Mouse (Mus musculus): Measurements from ENCODE around the gene Mrnip.
"Not testable (repeated sequence)": the region's sequence is repeated elsewhere in the genome, so short reads cannot be mapped to it uniquely, and the experiment has no call there.

Gene Mrnip

DNA sequence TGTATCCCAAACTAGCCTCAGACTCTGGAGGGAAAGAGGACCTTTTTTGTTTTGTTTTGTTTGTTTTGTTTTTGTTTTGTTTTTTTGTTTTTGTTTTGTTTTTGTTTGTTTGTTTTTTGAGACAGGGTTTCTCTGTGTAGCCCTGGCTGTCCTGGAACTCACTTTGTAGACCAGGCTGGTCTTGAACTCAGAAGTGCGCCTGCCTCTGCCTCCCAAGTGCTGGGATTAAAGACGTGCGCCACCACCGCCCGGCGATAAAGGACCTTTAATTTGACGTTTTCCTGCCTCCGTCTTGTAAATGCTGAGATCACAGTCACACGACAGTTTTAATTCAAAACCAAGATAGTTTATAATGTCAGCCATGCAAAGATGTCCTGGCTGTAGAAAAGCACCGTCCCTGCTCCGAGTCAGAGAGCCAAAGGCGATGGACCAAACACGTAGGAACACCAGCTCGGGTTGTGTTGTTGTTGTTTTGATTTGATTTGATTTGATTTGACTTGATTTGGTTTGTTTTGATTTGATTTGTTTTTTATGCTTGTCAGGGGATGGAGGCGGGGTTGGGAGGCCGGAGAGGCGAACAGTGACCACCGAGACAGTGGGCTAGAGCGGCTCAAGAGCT lies at the start of gene Mrnip:
TSS of gene Mrnip (plus strand) at position 334 of the 619 bp plus-strand sequence.
- DNase-seq (ENCODE audit: low read depth, low spot score) = not testable (repeated sequence)

DNA sequence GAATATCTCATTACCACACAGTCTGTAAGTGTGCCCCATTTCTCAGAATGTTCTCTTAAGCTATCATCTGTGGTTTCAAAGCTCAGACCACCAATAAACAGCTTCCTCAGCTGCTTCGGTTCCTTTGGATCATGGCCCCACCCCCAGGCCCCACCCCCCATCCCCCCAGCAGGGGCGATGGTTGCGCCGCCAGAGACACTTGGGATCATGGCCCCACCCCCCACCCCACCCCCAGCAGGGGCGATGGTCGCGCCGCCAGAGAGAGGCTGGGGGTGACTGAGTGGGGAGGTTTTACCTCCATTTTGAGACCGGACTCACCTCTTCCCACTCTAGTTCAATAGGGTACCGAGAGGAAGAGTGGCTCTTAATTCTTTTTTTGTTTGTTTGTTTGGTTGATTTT lies 46.5 kb upstream of the Mrnip start:
- DNase-seq (ENCODE audit: low read depth, low spot score) = no peak

DNA sequence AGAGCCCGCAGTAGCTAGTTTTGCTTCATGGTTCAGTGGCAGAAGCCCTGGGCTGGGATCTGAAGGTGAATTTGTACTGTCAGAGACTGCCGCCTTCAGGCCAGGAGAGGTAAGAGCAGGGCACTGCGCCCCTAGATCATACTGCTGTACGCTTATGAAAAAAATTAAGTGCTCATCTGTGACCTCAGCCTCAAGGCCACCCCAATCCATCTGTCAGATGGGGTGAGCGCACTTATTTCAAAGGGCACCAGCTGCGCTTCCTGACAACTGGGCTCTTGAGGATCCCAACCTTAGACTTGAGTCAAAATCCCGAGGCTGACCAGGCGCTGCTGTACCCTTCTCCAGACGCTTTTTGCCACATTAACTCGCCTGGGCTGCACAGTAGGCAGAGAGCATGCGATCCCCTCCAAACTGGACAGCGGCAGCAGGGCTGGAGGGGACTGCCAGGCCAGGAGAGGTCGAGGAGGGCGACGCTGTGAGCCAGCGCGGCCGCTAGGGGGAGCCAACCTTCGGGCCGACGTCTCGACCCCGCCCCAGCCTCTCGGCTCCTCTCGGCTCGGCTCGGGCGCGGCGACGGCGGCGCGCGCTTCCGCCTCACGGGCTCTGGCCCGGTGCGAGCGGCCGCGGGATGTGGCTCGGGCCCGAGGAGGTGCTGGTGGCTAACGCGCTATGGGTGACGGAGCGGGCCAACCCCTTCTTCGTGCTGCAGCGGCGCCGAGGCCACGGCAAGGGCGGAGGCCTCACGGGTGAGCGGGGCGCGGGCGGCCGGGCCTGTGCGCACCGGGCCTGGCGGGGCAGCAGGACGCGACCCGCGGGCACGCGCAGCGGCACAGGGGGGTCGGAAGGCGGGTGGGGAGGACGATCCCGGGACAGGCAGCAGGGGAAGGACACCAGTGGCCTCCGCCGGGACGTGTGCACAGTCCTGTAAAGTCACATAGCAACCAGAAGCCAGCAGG lies 43.2 kb upstream of the Mrnip start, which contains the start of gene Tbc1d9b:
TSS of gene Tbc1d9b (plus strand) at position 586 of the 956 bp plus-strand sequence.
- peak; percentile 77 for DNase-seq (ENCODE audit: low read depth, low spot score)

DNA sequence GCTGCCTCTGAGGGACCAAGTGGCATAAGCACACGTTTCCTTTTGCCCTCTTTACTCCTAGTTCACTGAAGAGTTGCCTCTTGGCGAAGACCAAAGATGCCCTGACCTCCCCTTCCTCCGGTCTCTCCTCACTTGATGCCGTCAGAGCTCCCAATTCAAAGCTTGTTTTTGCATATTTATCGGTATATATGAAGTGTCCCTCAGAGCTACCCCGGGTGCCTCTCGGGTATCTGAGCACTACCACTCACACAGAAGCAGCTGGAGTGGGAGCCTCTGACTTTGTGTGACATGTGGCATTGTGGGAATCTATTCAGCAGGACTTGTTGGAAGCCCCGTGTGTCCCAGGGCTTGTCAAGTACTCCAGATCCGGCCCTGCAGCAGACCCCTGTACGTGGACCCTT lies 42.4 kb upstream of the Mrnip start:
- no peak for DNase-seq (ENCODE audit: low read depth, low spot score)

DNA sequence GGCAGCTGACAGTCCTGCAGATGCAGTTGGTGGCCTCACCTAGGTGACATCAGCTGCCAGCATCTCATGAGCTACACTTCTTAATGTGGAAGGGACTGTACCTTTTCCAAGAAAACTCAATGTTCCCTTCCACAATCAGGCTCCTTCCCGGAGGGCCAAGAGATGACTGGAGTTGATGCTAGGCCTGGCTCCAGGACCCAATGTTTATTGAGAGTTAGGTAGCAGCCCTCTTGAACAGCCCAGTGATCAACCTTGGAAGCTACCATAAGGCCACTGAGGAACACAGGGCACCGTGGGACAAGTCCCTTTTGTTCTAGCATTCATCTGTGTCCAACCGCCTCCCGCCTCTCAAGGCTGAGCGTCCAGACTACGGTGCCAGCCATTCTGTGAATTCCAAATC lies 42.0 kb upstream of the Mrnip start:
- no peak for DNase-seq (ENCODE audit: low read depth, low spot score)

DNA sequence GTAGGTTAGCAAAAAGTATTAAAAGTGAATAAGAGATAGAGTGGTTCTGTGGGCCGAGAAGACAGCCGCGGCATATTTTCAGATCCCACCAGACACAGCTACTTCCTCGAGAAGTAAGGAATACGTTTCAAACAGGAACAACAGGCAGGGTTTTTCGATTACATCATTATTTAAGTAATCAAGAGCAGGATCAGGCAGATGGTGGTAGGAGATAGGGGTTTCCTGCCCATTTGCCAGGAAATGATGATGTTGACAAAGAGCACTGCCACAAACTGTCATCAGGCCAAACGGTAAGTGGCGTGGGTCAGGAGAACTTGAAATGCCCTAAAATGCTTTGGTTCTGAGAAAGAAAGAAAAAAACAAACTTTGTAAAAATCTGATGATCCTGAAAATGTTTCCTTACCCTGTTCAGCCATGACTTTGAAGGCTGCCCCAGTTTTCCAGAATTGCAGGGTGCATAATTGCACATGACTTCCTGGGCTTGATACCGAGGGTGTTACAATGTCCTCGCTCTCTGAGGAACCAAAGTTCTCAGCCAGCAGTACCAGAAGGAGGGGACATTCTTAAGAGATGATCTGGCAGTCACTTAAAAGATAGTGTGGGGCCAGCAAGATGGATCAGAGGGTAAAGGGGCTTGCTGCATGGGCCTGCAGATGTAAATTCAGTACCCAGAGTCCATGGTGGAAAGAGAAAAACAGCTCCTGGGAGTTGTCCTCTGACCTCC lies 39.9 kb upstream of the Mrnip start:
- DNase-seq (ENCODE audit: low read depth, low spot score) = no peak

DNA sequence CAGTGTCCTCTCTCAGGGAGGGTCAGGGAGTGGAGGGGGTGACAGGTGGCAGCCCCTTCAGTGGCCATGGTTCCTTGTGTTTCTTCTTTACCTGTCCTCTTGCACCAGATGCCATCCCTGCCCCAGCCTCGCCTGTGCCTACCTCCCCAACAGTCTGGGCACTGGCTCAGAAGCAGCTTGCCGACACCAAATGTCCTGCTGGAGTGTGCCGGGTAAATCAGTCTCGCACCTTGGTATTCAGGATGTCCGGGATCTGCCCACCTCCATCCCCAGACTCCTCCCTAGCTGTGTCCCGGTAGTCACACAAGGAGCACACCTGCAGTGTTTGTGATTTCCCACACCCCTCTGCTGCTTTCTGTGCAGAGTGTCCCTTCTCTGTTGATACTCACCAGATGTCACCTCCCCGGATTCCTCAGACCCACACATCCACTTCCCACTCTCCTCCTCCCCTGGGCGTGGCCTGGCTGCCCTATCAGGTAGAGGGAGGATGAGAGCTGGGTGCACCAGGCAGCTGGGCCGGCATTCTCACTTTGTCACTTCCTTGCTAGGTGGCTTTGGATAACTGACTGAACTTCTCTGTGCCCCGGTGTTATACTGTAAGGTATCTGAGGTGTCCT lies 35.9 kb upstream of the Mrnip start:
- no peak for DNase-seq (ENCODE audit: low read depth, low spot score)

DNA sequence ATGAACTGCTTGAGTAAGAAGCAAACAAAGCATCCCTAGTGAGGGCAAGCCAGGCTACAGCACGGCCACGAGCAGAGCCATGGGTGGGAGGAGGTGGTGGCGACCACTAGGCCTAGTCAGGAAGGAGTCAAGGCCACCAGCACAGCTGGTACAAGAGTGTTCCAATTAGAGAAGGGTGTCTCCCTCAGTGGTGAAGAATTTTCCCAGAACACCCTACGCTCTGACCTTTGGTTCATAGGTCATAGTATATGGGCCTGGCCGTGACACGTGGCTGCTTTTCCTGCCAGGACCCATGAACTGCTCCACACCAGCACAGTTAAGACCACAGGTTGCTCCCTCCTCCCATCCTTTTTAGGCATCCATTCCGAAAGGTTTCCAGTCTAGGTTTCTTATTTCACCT lies 34.7 kb upstream of the Mrnip start:
- DNase-seq (ENCODE audit: low read depth, low spot score) = no peak

DNA sequence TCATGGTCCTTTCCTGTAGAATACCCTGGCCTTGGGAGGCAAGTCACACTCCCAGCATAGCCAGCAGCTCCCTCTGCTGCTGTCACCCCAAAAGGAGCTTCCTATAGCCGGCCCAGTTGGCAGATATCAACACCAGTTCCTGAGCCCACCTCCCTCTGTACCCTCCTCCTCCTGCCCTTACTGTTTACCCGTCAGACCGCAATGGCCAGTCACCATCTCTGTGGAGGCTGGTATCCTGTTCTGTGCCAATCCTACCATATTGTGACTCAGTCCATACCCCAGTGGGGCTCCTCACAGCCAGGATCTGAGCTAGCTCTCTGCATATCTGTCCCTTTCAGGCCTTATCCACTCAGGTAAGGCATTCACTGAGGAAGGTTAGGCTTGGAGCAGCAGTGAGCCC lies 28.7 kb upstream of the Mrnip start:
- DNase-seq (ENCODE audit: low read depth, low spot score) = no peak

DNA sequence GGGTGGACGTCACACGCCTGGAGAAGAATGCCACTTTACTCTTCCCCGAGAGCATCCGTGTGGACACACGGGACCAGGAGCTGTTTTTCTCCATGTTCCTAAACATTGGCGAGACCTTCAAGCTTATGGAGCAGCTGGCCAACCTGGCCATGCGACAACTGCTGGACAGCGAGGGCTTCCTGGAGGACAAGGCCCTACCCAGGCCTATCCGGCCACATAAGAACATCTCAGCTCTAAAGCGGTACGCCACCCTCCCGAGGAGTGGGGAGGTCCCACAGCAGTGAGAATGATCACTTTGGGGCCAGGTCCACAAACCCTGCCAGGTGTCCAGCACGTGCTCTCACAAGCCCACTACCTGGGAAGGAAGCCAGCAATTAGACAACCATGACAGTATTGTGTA lies 28.1 kb upstream of the Mrnip start:
- no peak for DNase-seq (ENCODE audit: low read depth, low spot score)

DNA sequence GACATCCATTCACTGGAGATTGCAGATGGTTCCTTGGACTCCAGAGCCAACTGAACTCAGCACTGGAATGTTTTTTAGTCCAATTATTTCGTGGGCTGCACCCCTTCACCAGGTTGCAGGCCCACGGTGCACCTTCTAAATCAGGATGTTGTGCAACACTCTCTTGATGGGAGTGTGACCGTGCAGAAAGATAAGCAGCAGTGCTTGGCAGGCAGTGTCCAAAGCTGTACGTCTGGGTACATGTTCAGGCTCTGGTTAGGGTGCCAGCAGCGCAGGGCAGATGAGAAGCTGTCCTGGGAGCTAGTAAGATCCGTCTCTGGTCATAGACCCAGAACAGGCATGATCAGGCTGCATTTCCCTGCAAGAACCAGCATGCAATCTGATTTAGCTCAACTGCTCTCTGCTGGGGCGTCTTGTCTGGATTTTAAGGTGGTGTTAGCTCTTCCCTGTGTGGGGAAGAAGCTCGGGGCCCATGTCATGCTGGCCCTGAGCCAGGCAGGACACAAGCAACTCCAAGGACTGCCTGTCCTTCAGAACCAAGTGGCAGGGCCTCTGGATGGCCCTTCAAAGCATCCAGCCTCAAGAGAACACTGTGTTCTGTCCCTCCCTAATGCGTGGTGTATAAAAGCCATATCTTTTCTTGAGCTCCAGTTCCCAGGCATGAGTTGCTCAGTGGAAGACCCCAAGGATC lies 26.8 kb upstream of the Mrnip start:
- DNase-seq (ENCODE audit: low read depth, low spot score) = no peak

DNA sequence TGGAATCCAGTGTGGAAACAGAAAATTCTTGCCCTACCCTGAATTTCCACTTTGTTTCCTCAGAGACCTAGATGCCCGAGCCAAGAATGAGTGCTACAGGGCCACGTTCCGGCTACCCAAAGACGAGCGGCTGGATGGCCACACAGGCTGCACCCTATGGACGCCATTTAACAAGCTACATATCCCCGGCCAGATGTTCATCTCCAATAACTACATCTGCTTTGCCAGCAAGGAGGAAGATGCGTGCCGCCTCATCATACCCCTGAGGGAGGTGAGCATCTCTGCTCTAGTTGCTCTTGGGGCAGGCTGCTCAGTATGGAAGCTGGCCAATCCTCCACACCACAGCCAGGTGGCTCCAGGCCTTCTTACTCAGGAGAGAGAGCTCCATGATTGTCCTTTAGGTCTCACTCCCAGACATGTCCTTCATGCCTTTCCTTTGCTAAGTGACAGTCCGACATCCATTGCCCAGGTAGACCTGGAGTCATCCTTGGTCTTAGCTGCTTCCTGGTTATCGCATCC lies 26.2 kb upstream of the Mrnip start:
- DNase-seq (ENCODE audit: low read depth, low spot score) = no peak

DNA sequence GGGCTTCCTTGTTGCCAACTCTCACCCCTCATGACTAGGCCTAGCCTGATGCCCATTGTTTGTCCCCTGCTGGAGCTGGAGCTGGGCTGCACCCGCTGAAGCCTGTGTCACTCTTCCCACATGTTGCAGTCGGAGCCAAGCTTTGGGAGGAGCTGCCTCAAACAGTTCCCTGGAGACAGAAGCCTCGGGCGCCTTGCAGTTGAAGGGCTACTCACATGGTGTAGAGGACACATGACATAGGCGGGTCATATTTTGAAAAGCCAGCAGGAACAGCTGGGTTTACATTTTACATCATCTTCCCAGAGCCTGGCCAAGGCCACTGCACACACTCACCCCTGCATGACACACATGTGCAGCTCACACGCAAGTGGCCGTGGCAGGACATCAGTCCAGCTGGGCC lies 25.0 kb upstream of the Mrnip start:
- DNase-seq (ENCODE audit: low read depth, low spot score) = no peak

DNA sequence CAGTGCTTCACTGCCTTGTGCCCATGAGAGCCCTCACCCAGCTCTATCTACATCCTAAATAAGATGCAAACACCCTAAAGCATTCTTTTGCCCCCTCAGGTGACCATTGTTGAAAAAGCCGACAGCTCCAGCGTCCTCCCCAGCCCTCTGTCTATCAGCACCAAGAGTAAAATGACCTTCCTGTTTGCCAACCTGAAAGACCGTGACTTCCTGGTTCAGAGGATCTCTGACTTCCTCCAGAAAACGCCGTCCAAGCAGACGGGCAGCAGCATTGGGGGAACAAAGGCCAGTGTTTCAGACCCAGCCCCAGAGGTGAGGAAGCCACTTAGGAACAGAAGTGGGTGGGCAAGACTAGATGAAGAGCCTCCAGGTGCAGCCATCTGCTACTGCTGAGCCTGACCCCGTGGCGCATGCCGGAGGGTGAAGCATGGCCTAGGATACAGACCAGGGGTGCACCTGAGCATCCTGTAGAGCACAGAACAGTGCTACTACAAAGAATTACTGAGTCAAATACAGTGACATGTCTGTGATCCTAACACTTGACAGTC lies 24.6 kb upstream of the Mrnip start:
- DNase-seq (ENCODE audit: low read depth, low spot score) = no peak

DNA sequence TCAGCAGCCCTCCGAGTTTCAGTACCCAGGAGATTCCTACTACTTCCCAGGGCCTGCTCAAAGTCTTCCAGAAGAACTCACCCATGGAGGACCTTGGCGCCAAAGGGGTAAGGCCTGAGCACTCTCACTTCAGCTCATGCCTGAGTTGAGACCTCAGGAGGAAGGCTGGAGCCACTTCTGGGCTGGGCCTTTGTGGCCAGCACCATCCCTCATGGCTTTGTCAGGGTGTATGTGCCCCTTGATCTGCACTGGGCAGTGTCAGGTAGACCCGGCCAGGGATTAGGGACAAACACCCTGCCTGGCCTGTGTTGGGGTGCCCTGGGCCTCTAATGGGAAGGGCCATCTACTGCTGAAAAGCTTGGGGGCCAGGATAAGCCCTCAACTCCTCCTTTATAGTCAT lies 22.9 kb upstream of the Mrnip start:
- no peak for DNase-seq (ENCODE audit: low read depth, low spot score)

DNA sequence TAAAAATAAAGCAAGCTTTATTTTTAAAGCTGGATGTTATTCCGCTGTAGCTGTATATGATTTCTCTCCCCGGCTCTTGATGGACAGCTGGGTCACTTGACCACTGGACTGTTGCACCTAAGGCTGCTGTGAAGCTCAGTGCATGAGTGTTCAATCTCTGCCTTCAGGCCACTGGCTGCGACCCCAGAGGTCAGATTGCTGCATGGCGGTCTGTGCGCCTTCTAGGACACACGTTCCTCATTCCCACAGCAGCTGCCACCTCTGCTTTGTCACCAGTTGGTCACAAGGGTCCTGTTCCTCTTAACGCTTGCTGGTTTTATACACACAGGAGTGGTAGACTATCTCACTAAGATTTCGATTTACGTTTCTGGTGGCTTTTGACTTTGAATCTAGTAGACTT lies 20.1 kb upstream of the Mrnip start:
- DNase-seq (ENCODE audit: low read depth, low spot score) = no peak

DNA sequence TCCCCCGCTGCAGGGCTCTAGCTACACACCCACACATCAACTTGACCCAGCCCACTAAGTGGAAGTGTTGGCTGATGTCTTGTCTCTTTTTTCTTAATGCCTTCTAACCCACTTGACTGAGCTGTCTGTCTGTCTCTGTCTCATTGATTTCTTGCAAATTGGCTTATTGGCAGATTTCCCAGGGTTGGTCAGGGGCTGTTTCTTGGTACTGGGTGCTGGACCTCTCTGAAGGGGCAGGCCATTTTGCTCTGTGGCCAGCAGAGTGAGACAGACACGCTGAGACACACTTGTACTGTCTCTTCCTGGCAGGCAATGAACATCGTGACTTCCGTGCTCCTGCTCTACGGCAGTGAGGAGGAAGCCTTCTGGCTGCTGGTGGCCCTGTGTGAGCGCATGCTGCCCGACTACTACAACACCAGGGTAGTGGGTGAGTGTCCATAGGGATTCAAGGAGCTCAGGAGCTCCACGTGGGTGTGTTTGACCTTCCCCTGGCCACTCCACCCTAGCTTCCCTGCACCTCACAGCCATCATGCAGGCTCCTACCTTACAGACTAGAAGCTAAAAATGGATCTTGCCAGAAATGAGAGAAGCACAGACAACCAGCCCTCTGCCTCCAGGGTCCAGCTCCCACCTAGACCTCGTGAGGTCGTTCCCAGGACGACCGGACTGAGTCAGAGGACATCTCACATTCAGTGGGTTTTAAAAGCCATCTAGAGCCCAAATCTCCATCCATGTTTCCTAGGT lies 19.3 kb upstream of the Mrnip start:
- DNase-seq (ENCODE audit: low read depth, low spot score) = no peak

DNA sequence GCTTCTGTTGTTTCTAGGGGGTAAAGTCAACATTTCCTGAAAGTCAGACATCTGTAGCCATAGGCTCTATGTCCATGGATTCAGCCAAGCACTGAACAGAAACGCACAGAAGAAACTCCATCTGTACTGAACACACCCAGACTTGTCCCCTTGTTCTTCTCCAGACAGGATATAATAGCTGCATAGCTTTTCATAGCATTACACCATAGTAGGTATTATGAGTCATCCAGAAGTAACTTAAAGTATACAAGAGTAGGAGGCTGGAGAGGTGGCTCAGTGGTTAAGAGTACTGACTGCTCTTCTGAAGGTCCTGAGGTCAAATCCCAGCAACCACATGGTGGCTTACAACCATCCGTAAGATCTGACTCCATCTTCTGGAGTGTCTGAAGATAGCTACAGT lies 18.5 kb upstream of the Mrnip start:
- no peak for DNase-seq (ENCODE audit: low read depth, low spot score)

DNA sequence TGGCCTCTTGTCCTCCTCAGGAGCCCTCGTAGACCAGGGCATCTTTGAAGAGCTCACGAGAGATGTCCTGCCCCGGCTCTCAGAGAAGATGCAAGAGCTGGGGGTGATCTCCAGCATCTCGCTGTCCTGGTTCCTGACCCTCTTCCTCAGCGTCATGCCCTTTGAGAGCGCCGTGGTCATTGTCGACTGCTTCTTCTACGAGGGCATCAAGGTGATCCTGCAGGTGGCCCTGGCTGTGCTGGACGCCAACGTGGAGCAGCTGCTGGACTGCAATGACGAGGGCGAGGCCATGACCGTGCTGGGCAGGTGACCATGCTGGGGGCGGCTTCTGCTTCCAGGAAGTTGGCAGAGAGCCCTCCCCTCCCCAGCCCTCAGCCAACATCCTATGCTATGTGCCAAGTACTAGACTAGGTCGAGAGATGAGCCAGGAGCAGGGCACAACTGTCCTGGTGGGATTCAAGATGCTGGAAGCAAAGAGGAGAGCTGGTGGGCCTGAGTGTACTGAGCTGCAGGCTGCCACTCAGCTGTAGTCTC lies 17.5 kb upstream of the Mrnip start:
- DNase-seq (ENCODE audit: low read depth, low spot score) = no peak

DNA sequence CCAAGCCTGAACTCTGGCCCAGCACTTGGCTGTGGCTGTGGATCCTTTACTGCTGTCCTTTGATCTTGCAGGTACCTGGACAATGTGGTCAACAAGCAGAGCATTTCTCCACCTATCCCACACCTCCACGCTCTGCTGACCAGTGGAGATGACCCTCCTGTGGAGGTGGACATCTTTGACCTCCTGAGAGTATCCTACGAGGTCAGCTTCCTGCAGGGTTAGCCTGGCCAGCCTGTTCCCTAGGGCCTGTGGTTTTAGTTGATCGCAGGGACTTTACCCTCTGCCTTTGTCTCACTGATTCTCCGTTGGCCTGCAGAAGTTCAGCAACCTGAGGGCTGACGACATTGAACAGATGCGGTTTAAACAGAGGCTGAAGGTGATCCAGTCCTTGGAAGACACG lies 15.9 kb upstream of the Mrnip start:
- no peak for DNase-seq (ENCODE audit: low read depth, low spot score)

Measured in WW6 (cell line).